ENCODE assay signal across 9 mouse cellular contexts in the genomic region with DNA sequence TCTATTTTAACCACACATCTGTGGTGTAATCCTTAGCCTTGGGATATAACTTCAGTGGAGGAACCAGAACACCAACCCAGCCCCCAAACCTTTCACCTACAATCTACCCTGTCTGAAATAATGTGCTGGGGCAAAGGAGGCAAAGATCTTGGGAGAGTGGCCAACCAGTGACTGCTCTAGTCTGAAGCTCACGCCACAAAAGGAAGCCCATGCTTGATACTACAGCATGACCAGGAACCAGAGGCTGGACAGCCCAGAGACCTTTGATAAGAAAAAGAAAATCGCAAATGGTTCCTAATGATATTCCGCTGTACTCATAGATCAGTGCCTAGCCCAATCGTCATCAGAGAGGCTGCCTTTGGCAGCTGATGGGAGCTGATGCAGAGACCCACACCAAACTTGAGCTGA. TPM values are rescaled to one million over a fixed set of nuclear protein-coding genes. Genes with fewer than 3 reads are reported as not detected.
DNase-seq lines count a peak whose midpoint lies in the region; ATAC-seq and TF ChIP-seq lines count a peak whose summit lies in the region.
"Had no signal": no experiment of that assay in that cellular context is flagged by ENCODE, and none has a peak within 500 bp of the region (broad histone marks: within the 10 kb centered on the region; RNA-seq: fewer than 3 reads in every experiment).

No protein-coding gene starts in this region.

- no peak for DNase-seq in gastrocnemius, adult 2 months
- DNase-seq in gastrocnemius, postnatal 36 days = no peak
- no peak for DNase-seq in embryonic facial prominence, embryonic 14.5 days (ENCODE audit: low spot score)
- DNase-seq in intestine, embryonic 14.5 days (ENCODE audit: low spot score) = no peak
- no peak for DNase-seq in layer of hippocampus, postnatal 14 days (ENCODE audit: low spot score in 2 of 2)
- no peak for DNase-seq in thymus, postnatal 14 days
- no peak for DNase-seq in cerebellum, adult 8-10 months

- WGBS in embryonic facial prominence, embryonic 14.5 days = 89% methylated on average over 4 of the region's 4 CpGs
- 75% methylated on average over 4 of the region's 4 CpGs for WGBS in intestine, embryonic 14.5 days
- WGBS in lung, embryonic 15.5 days = 65% methylated on average over 4 of the region's 4 CpGs

- H3K4me2 ChIP-seq in embryonic facial prominence, embryonic 14.5 days (ENCODE audit: low read depth, low read length) = peak overlapping the region; percentile 64
- peak overlapping the region; percentile 64 for H3K4me2 ChIP-seq in intestine, embryonic 14.5 days (ENCODE audit: low read length)
- H3K4me2 ChIP-seq in lung, embryonic 15.5 days = peak overlapping the region; percentile 74

- no peak for ATAC-seq in embryonic facial prominence, embryonic 14.5 days (ENCODE audit: low read depth)
- no peak for ATAC-seq in intestine, embryonic 14.5 days (replicated peaks; ENCODE audit: low FRiP score, low TSS enrichment, low read depth)
- ATAC-seq in lung, embryonic 15.5 days (ENCODE audit: borderline replicate concordance, extremely low read depth, low FRiP score, low TSS enrichment) = no peak

- no peaks in the 10 kb centered on the region for H3K27me3 ChIP-seq in embryonic facial prominence, embryonic 14.5 days (replicated peaks; ENCODE audit: control insufficient read depth, insufficient read depth, low read length)
- no peaks in the 10 kb centered on the region for H3K27me3 ChIP-seq in intestine, embryonic 14.5 days (replicated peaks; ENCODE audit: control insufficient read depth, insufficient read depth, low read length)
- H3K27me3 ChIP-seq in lung, embryonic 15.5 days = no peaks in the 10 kb centered on the region

- peak overlapping the region; percentile 77 for H3K9ac ChIP-seq in embryonic facial prominence, embryonic 14.5 days (ENCODE audit: low read depth, low read length)
- H3K9ac ChIP-seq in intestine, embryonic 14.5 days (ENCODE audit: low read length) = no peak overlapping the region; the same call in 1 of the 2 replicates
- no peak overlapping the region for H3K9ac ChIP-seq in lung, embryonic 15.5 days

- H3K4me1 ChIP-seq in embryonic facial prominence, embryonic 14.5 days (ENCODE audit: control insufficient read depth, insufficient read depth, low read length) = peaks cover 19% of the 10 kb centered on the region
- H3K4me1 ChIP-seq in intestine, embryonic 14.5 days (replicated peaks; ENCODE audit: control insufficient read depth, insufficient read depth, low read length) = peaks cover 12% of the 10 kb centered on the region
- peaks cover 17% of the 10 kb centered on the region; the same call in 1 of the 2 replicates for H3K4me1 ChIP-seq in lung, embryonic 15.5 days

- peak overlapping the region; percentile 80 for H3K4me3 ChIP-seq in gastrocnemius, adult 2 months
- H3K4me3 ChIP-seq in embryonic facial prominence, embryonic 14.5 days (ENCODE audit: low read depth, low read length) = peak overlapping the region; percentile 61; the same call in 1 of the 2 replicates
- 0 out of 2 replicates have a peak overlapping the region, but pooled peaks have one; percentile 61 for H3K4me3 ChIP-seq in intestine, embryonic 14.5 days (ENCODE audit: low read depth, low read length)
- H3K4me3 ChIP-seq in lung, embryonic 15.5 days = 0 out of 2 replicates have a peak overlapping the region, but pooled peaks have one; percentile 80

- no peaks in the 10 kb centered on the region for H3K9me3 ChIP-seq in embryonic facial prominence, embryonic 14.5 days (ENCODE audit: control insufficient read depth, low read length)
- H3K9me3 ChIP-seq in intestine, embryonic 14.5 days (ENCODE audit: control insufficient read depth, low read length) = no peaks in the 10 kb centered on the region
- no peaks in the 10 kb centered on the region for H3K9me3 ChIP-seq in lung, embryonic 15.5 days
- H3K9me3 ChIP-seq: G1E had no signal

- no peaks in the 10 kb centered on the region for H3K36me3 ChIP-seq in embryonic facial prominence, embryonic 14.5 days (ENCODE audit: control insufficient read depth, insufficient read depth, low read length)
- H3K36me3 ChIP-seq in intestine, embryonic 14.5 days (ENCODE audit: control insufficient read depth, insufficient read depth, low read length) = no peaks in the 10 kb centered on the region
- H3K36me3 ChIP-seq in lung, embryonic 15.5 days = no peaks in the 10 kb centered on the region
- H3K36me3 ChIP-seq: G1E had no signal

- TF ChIP-seq CTCF in gastrocnemius, adult 2 months (IDR thresholded peaks at IDR 0.05) = no peak

- intact Hi-C loops in gastrocnemius, adult 2 months (cut with DNase I) = loop anchor here (2.0 kb wide), 1 partner anchor 61 kb away; the partner anchor contains the start of gene Epb41l2
- intact Hi-C loops in gastrocnemius, postnatal 36 days (cut with DNase I) = loop anchor here (5.0 kb wide), 1 partner anchor 59 kb away; the partner anchor contains the start of gene Epb41l2

- H3K27ac ChIP-seq in gastrocnemius, adult 2 months = peak overlapping the region; percentile 85
- H3K27ac ChIP-seq in embryonic facial prominence, embryonic 14.5 days (replicated peaks; ENCODE audit: low read depth, low read length) = peak overlapping the region; percentile 95
- H3K27ac ChIP-seq in intestine, embryonic 14.5 days (ENCODE audit: low read depth) = peak overlapping the region; percentile 83
- peak overlapping the region; percentile 98 for H3K27ac ChIP-seq in lung, embryonic 15.5 days

RNA-seq across cellular contexts. Expression of gene Akap7, which starts 9.4 kb away (rescaled TPM):
- 10 to 100 TPM; 18.3 to 25.6 TPM for total RNA-seq in gastrocnemius, adult 2 months (2021)
- 10 to 100 TPM; 18.6 to 23.3 TPM for total RNA-seq in gastrocnemius, postnatal 36 days (2021)
- polyA plus RNA-seq in embryonic facial prominence, embryonic 14.5 days (2014; fragmentation: Nextera tagmentation; extraction: Ambion mirVana) = 17.5 and 19.3 TPM in 2 replicates
- 35.0 and 36.4 TPM in 2 replicates for polyA plus RNA-seq in intestine, embryonic 14.5 days (2014; fragmentation: Nextera tagmentation; extraction: Ambion mirVana)
- 20.9 and 25.4 TPM in 2 replicates for polyA plus RNA-seq in lung, embryonic 15.5 days (2015; fragmentation: Nextera tagmentation; extraction: Ambion mirVana)
- total RNA-seq in layer of hippocampus, postnatal 14 days (2021) = 10 to 100 TPM; 48.2 to 49.9 TPM
- polyA plus RNA-seq: G1E had no signal
